Mouse (Mus musculus) ES-E14 (cell line): Measurements from ENCODE around the gene Krtap10-4.

Experiments used
- MAFK ChIP-seq: IDR thresholded peaks from 2 replicates; pipeline ENCODE4 v1.6.1; 2014; ENCODE audit warnings: mild to moderate bottlenecking, low read depth, low read length, inconsistent platforms; ENCODE audit not compliant: insufficient read depth
- ZC3H11A ChIP-seq: IDR thresholded peaks from 2 replicates; pipeline ENCODE4 v1.6.1; 2012; ENCODE audit warnings: low read depth, mild to moderate bottlenecking, inconsistent platforms, low read length, borderline replicate concordance
- ZNF384 ChIP-seq: IDR thresholded peaks from 2 replicates; pipeline ENCODE4 v1.6.1; 2012; ENCODE audit warnings: low read depth, low read length, inconsistent platforms

DNA sequence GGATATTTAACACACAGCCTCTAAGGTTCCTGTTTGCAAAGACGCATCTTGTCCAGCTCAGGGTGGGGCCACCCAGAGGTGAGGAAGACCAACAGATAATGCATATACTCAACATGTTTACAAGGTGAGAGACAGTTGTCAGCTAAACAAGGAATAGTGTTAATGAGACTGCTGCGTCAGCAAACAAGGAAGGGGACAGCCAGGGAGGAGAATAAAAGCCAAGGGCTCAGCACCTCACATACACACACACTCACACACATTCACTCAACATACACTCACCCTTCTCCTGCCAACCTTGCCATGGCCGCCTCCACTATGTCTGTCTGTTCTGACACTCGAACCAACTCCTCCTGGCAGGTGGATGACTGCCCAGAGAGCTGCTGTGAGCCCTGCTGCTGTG, 12.5 kb downstream of the Krtap10-4 start, which contains the start of gene Gm2696:
- TF ChIP-seq MAFK, result 0 out of 2 replicates have a peak, but pooled peaks have one; percentile 19
- no peak for TF ChIP-seq ZNF384
- no peak for TF ChIP-seq ZC3H11A
